Mouse (Mus musculus): Measurements from ENCODE around the gene Tut1.
"Not testable (repeated sequence)": the region's sequence is repeated elsewhere in the genome, so short reads cannot be mapped to it uniquely, and the experiment has no call there.

Gene Tut1

GRCm38 (mm10) chr19:8942276-8942964 lies 11.2 kb upstream of the Tut1 start:
- DNase-seq (ENCODE audit: low spot score): peak; percentile 27

GRCm38 (mm10) chr19:8943047-8943446 lies 10.6 kb upstream of the Tut1 start:
- no peak for DNase-seq (ENCODE audit: low spot score)

GRCm38 (mm10) chr19:8944062-8944461 lies 9.6 kb upstream of the Tut1 start:
- no peak for DNase-seq (ENCODE audit: low spot score)

- peak; percentile 53 for DNase-seq (ENCODE audit: low spot score)
These were observed 8.9 kb upstream of the Tut1 start for GRCm38 (mm10) chr19:8944750-8945149.

GRCm38 (mm10) chr19:8945251-8945650 lies 8.4 kb upstream of the Tut1 start:
- no peak for DNase-seq (ENCODE audit: low spot score)

GRCm38 (mm10) chr19:8946929-8947328 lies 6.7 kb upstream of the Tut1 start:
- no peak for DNase-seq (ENCODE audit: low spot score)

- DNase-seq (ENCODE audit: low spot score): no peak
These were observed 3.5 kb upstream of the Tut1 start for GRCm38 (mm10) chr19:8950190-8950589.

GRCm38 (mm10) chr19:8952241-8952640 lies 1.4 kb upstream of the Tut1 start:
- no peak for DNase-seq (ENCODE audit: low spot score)

GRCm38 (mm10) chr19:8954171-8954570 lies 524 bp downstream of the Tut1 start:
- no peak for DNase-seq (ENCODE audit: low spot score)

GRCm38 (mm10) chr19:8962256-8962655 lies 8.6 kb downstream of the Tut1 start:
- DNase-seq (ENCODE audit: low spot score): no peak

- no peak for DNase-seq (ENCODE audit: low spot score)
These were observed 11.4 kb downstream of the Tut1 start for GRCm38 (mm10) chr19:8965075-8965474.

- DNase-seq (ENCODE audit: low spot score): no peak
These were observed 12.1 kb downstream of the Tut1 start for GRCm38 (mm10) chr19:8965771-8966170.

GRCm38 (mm10) chr19:8966198-8966589 lies 12.5 kb downstream of the Tut1 start:
- DNase-seq (ENCODE audit: low spot score): no peak

GRCm38 (mm10) chr19:8966590-8967372 lies 13.1 kb downstream of the Tut1 start, which contains the start of gene Eef1g:
Eef1g (plus strand) TSS chr19:8967041.
- peak; percentile 85 for DNase-seq (ENCODE audit: low spot score)

- no peak for DNase-seq (ENCODE audit: low spot score)
These were observed 13.7 kb downstream of the Tut1 start for GRCm38 (mm10) chr19:8967373-8967743.

- DNase-seq (ENCODE audit: low spot score): no peak
These were observed 14.2 kb downstream of the Tut1 start for GRCm38 (mm10) chr19:8967893-8968292.

GRCm38 (mm10) chr19:8972491-8972890 lies 18.8 kb downstream of the Tut1 start:
- not testable (repeated sequence) for DNase-seq (ENCODE audit: low spot score)

GRCm38 (mm10) chr19:8974638-8975037 lies 21.0 kb downstream of the Tut1 start:
- DNase-seq (ENCODE audit: low spot score): no peak

GRCm38 (mm10) chr19:8975491-8975890 lies 21.8 kb downstream of the Tut1 start:
- DNase-seq (ENCODE audit: low spot score): no peak

GRCm38 (mm10) chr19:8976535-8976934 lies 22.9 kb downstream of the Tut1 start:
- no peak for DNase-seq (ENCODE audit: low spot score)

- DNase-seq (ENCODE audit: low spot score): no peak
These were observed 27.1 kb downstream of the Tut1 start for GRCm38 (mm10) chr19:8980771-8981170.

GRCm38 (mm10) chr19:8981450-8982168 lies 28.0 kb downstream of the Tut1 start:
- no peak for DNase-seq (ENCODE audit: low spot score)
